Mouse (Mus musculus): ENCODE measurements around the gene Dnah2. TPM values are rescaled to one million over a fixed set of nuclear protein-coding genes. Genes with fewer than 3 reads are reported as not detected.

Gene Dnah2
- polyA plus RNA-seq, 1 experiment from 2014 or later: 0.52 TPM

GRCm38 (mm10) chr11:69372780-69373170 is 176.1 kb downstream of the Dnah2 start:
- Histone ChIP-seq H3K4me2 (peak overlapping the region; percentile 64), H3K27me3 (replicated peaks; ENCODE audit: control insufficient read depth, insufficient read depth, low read length) (peaks cover 8% of the 10 kb centered on the region), H3K36me3 (ENCODE audit: control insufficient read depth, insufficient read depth, low read length) (no peaks in the 10 kb centered on the region), H3K4me1 (replicated peaks; ENCODE audit: control insufficient read depth, insufficient read depth, low read length) (peaks cover 48% of the 10 kb centered on the region), H3K4me3 (ENCODE audit: low read depth, low read length) (peak overlapping the region; percentile 32; the same call in 1 of the 2 replicates), H3K9ac (ENCODE audit: low read depth, low read length) (no peak overlapping the region; the same call in 1 of the 2 replicates), H3K27ac (ENCODE audit: low read depth, low read length) (peak overlapping the region; percentile 79), H3K9me3 (ENCODE audit: control insufficient read depth, low read length) (no peaks in the 10 kb centered on the region)
- DNase-seq (ENCODE audit: low spot score) (no peak), ATAC-seq (replicated peaks; ENCODE audit: low FRiP score) (no peak)
- 54% methylated on average over 3 of the region's 3 CpGs for WGBS

DNA sequence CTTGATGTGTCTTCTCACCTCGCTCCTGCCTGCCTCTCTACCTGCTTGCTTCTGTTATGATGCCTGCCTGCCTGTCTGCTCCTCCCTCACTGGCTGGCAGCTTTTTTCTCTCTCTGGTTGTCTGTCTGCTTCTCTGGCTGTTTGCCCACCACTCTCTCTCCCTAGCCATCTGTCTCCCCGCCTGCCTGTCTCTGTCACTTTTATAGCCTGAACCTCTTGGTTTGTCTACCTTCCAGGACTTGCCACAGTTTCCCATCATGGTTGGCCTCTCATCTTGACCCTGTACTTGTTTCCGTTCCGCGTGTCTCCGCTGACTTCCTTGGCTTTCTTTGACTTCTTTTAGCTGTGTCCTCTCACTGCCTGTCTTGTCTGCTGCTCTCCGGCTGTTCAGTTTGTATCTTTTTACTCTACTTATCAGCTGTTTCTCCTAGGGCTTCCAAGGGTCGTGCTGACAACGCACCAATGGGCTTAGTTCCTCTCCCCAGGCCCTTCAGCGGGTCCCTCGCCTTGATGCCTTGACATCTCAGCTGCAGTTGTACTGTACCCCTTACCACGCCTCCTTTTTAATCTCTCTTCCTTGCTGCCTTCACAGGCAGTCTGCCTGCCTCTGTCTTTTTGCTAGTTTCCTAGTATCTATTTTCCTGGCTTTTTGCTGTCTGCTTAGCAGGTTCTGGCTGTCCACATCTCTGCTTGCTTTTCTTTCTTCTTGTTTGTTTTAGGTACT is 176.7 kb downstream of the Dnah2 start:
- ATAC-seq (replicated peaks; ENCODE audit: low FRiP score): peak; percentile 46
- H3K27me3 ChIP-seq (replicated peaks; ENCODE audit: control insufficient read depth, insufficient read depth, low read length): peaks cover 10% of the 10 kb centered on the region
- peaks cover 51% of the 10 kb centered on the region for H3K4me1 ChIP-seq (replicated peaks; ENCODE audit: control insufficient read depth, insufficient read depth, low read length)
- 36% methylated on average over 12 of the region's 12 CpGs for WGBS
- H3K9me3 ChIP-seq (ENCODE audit: control insufficient read depth, low read length): no peaks in the 10 kb centered on the region
- peak overlapping the region; percentile 64 for H3K4me2 ChIP-seq
- H3K9ac ChIP-seq (ENCODE audit: low read depth, low read length): peak overlapping the region; percentile 48; the same call in 1 of the 2 replicates
- H3K27ac ChIP-seq (ENCODE audit: low read depth, low read length): peak overlapping the region; percentile 79
- DNase-seq (ENCODE audit: low spot score): peak; percentile 51
- H3K4me3 ChIP-seq (ENCODE audit: low read depth, low read length): peak overlapping the region; percentile 9; the same call in 1 of the 2 replicates
- no peaks in the 10 kb centered on the region for H3K36me3 ChIP-seq (ENCODE audit: control insufficient read depth, insufficient read depth, low read length)

DNA sequence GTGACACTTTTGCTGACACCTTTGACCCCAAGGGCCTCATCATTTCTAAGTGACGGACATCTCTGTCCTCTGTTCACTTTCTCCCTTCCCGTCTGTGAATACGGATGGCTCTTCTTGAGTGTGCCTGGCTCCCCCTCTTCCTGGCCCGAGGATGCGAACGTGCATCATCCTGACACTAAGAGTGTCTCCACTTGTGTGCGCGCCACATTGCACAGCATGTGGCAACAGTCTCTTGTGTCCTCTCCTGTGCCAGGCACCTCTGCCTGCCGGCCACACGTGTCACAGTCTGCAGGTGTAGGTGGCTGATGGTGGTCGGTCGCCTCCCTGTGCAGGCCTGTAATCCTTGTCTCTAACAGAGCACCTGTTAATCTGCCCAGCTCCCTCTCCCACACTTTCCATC is 177.3 kb downstream of the Dnah2 start:
- WGBS: 66% methylated on average over 12 of the region's 12 CpGs
- Histone ChIP-seq H3K9ac (ENCODE audit: low read depth, low read length) (no peak overlapping the region), H3K27me3 (replicated peaks; ENCODE audit: control insufficient read depth, insufficient read depth, low read length) (peaks cover 12% of the 10 kb centered on the region), H3K4me2 (peak overlapping the region; percentile 64), H3K36me3 (ENCODE audit: control insufficient read depth, insufficient read depth, low read length) (no peaks in the 10 kb centered on the region), H3K9me3 (ENCODE audit: control insufficient read depth, low read length) (no peaks in the 10 kb centered on the region), H3K27ac (ENCODE audit: low read depth, low read length) (peak overlapping the region; percentile 79; the same call in 1 of the 2 replicates), H3K4me1 (replicated peaks; ENCODE audit: control insufficient read depth, insufficient read depth, low read length) (peaks cover 51% of the 10 kb centered on the region), H3K4me3 (ENCODE audit: low read depth, low read length) (peak overlapping the region; percentile 9; the same call in 1 of the 2 replicates)
- ATAC-seq (replicated peaks; ENCODE audit: low FRiP score) (no peak), DNase-seq (ENCODE audit: low spot score) (no peak)

DNA sequence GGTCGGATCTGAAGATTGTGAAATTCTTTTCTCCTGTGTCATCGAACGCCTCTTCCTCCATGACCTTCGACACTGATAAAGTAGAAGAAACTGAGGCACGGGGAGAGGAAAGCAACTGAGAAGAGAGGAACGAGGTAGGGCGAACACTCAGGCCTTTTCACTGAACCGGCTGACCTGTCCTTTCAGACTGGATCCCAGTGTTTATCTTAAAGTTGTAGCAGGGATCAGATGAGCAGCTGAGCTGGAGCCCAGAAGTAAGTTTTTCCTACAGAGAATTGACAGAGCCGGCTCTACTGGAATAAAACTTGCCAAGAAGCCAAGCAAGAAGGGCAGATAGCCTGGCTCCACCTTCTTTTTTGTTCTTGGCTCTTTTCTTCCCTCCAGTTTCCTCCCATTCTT is 178.1 kb downstream of the Dnah2 start:
- no peaks in the 10 kb centered on the region for H3K9me3 ChIP-seq (ENCODE audit: control insufficient read depth, low read length)
- H3K27ac ChIP-seq (ENCODE audit: low read depth, low read length): peak overlapping the region; percentile 20; the same call in 1 of the 2 replicates
- no peaks in the 10 kb centered on the region for H3K36me3 ChIP-seq (ENCODE audit: control insufficient read depth, insufficient read depth, low read length)
- H3K27me3 ChIP-seq (replicated peaks; ENCODE audit: control insufficient read depth, insufficient read depth, low read length): peaks cover 12% of the 10 kb centered on the region
- ATAC-seq (replicated peaks; ENCODE audit: low FRiP score) (no peak), DNase-seq (ENCODE audit: low spot score) (no peak)
- H3K9ac ChIP-seq (ENCODE audit: low read depth, low read length): no peak overlapping the region
- H3K4me2 ChIP-seq: peak overlapping the region; percentile 19
- no peak overlapping the region for H3K4me3 ChIP-seq (ENCODE audit: low read depth, low read length)
- peaks cover 55% of the 10 kb centered on the region for H3K4me1 ChIP-seq (replicated peaks; ENCODE audit: control insufficient read depth, insufficient read depth, low read length)
- WGBS: 30% methylated on average over 9 of the region's 9 CpGs

Small RNA genes within 50 kb of the gene (microRNA-seq; reads per million reads assigned to microRNA genes)
- gene Gm27493 (ENCODE audit: borderline number of aligned reads): not detected

Other genes starting within 250 kb of the Dnah2 start
- gene Cntrob, start 225.3 kb downstream of the Dnah2 start, polyA plus RNA-seq (2014; fragmentation: Nextera tagmentation; extraction: Ambion mirVana): 14.9 and 17.1 TPM in 2 replicates
- gene Trappc1, start 225.1 kb downstream of the Dnah2 start, polyA plus RNA-seq (2014; fragmentation: Nextera tagmentation; extraction: Ambion mirVana): 114 and 123 TPM in 2 replicates
- 0.42 and 0.52 TPM in 2 replicates for gene Kcnab3, start 222.9 kb downstream of the Dnah2 start, polyA plus RNA-seq (2014; fragmentation: Nextera tagmentation; extraction: Ambion mirVana)
- 4.3 and 5.4 TPM in 2 replicates for gene Rnf227, start 208.6 kb downstream of the Dnah2 start, polyA plus RNA-seq (2014; fragmentation: Nextera tagmentation; extraction: Ambion mirVana)
- gene Chd3, start 179.7 kb downstream of the Dnah2 start, polyA plus RNA-seq (2014; fragmentation: Nextera tagmentation; extraction: Ambion mirVana): 13.8 and 17.1 TPM in 2 replicates
- gene Naa38, start 153.6 kb downstream of the Dnah2 start, polyA plus RNA-seq (2014; fragmentation: Nextera tagmentation; extraction: Ambion mirVana): 151 and 178 TPM in 2 replicates
- 19.7 and 19.9 TPM in 2 replicates for gene Cyb5d1, start 153.5 kb downstream of the Dnah2 start, polyA plus RNA-seq (2014; fragmentation: Nextera tagmentation; extraction: Ambion mirVana)
- gene Tmem88, start 150.9 kb downstream of the Dnah2 start, polyA plus RNA-seq (2014; fragmentation: Nextera tagmentation; extraction: Ambion mirVana): 20.4 and 26.2 TPM in 2 replicates
- gene Kdm6b, start 135.4 kb downstream of the Dnah2 start, polyA plus RNA-seq (2014; fragmentation: Nextera tagmentation; extraction: Ambion mirVana): 15.4 and 17.4 TPM in 2 replicates
- gene Efnb3, start 11.1 kb upstream of the Dnah2 start, polyA plus RNA-seq (2014; fragmentation: Nextera tagmentation; extraction: Ambion mirVana): 1.8 and 2.4 TPM in 2 replicates
- 33.7 and 39.3 TPM in 2 replicates for gene Wrap53, start 31.1 kb upstream of the Dnah2 start, polyA plus RNA-seq (2014; fragmentation: Nextera tagmentation; extraction: Ambion mirVana)
- 196 and 198 TPM in 2 replicates for gene Trp53, start 31.2 kb upstream of the Dnah2 start, polyA plus RNA-seq (2014; fragmentation: Nextera tagmentation; extraction: Ambion mirVana)
- gene Atp1b2, start 56.8 kb upstream of the Dnah2 start, polyA plus RNA-seq (2014; fragmentation: Nextera tagmentation; extraction: Ambion mirVana): 76.2 and 79.5 TPM in 2 replicates
- gene Shbg, start 68.8 kb upstream of the Dnah2 start, polyA plus RNA-seq (2014; fragmentation: Nextera tagmentation; extraction: Ambion mirVana): 42.9 and 43.8 TPM in 2 replicates
- 16.7 and 18.0 TPM in 2 replicates for gene Sat2, start 72.9 kb upstream of the Dnah2 start, polyA plus RNA-seq (2014; fragmentation: Nextera tagmentation; extraction: Ambion mirVana)
- 22.8 and 26.2 TPM in 2 replicates for gene Fxr2, start 83.9 kb upstream of the Dnah2 start, polyA plus RNA-seq (2014; fragmentation: Nextera tagmentation; extraction: Ambion mirVana)
- not detected in 2 replicates for gene Sox15, start 106.2 kb upstream of the Dnah2 start, polyA plus RNA-seq (2014; fragmentation: Nextera tagmentation; extraction: Ambion mirVana)
- gene Mpdu1, start 113.5 kb upstream of the Dnah2 start, polyA plus RNA-seq (2014; fragmentation: Nextera tagmentation; extraction: Ambion mirVana): 20.7 and 24.0 TPM in 2 replicates
- 21.0 and 22.0 TPM in 2 replicates for gene Cd68, start 117.0 kb upstream of the Dnah2 start, polyA plus RNA-seq (2014; fragmentation: Nextera tagmentation; extraction: Ambion mirVana)
- 755 and 757 TPM in 2 replicates for gene Eif4a1, start 123.3 kb upstream of the Dnah2 start, polyA plus RNA-seq (2014; fragmentation: Nextera tagmentation; extraction: Ambion mirVana)
- gene Senp3, start 133.0 kb upstream of the Dnah2 start, polyA plus RNA-seq (2014; fragmentation: Nextera tagmentation; extraction: Ambion mirVana): 75.4 and 79.1 TPM in 2 replicates
- gene Tnfsf13, start 136.7 kb upstream of the Dnah2 start, polyA plus RNA-seq (2014; fragmentation: Nextera tagmentation; extraction: Ambion mirVana): 0.37 TPM in 1 of 2 replicates, not detected in the other
- 4.5 and 6.0 TPM in 2 replicates for gene Tnfsf12, start 146.7 kb upstream of the Dnah2 start, polyA plus RNA-seq (2014; fragmentation: Nextera tagmentation; extraction: Ambion mirVana)
- 1.7 and 2.6 TPM in 2 replicates for gene Tnfsfm13, start 147.0 kb upstream of the Dnah2 start, polyA plus RNA-seq (2014; fragmentation: Nextera tagmentation; extraction: Ambion mirVana)
- gene Polr2a, start 209.5 kb upstream of the Dnah2 start, polyA plus RNA-seq (2014; fragmentation: Nextera tagmentation; extraction: Ambion mirVana): 46.1 and 48.9 TPM in 2 replicates
- gene Slc35g3, start 212.9 kb upstream of the Dnah2 start, polyA plus RNA-seq (2014; fragmentation: Nextera tagmentation; extraction: Ambion mirVana): not detected in 2 replicates
- gene Zbtb4, start 216.8 kb upstream of the Dnah2 start, polyA plus RNA-seq (2014; fragmentation: Nextera tagmentation; extraction: Ambion mirVana): 0.90 and 1.0 TPM in 2 replicates
- 1.3 and 1.4 TPM in 2 replicates for gene Chrnb1, start 246.8 kb upstream of the Dnah2 start, polyA plus RNA-seq (2014; fragmentation: Nextera tagmentation; extraction: Ambion mirVana)